Mouse (Mus musculus): ENCODE data around the gene Gipc1.
A peak's percentile ranks its signal among the peaks of the same experiment; 100 is the strongest.

Gene Gipc1

GRCm38 (mm10) chr8:83680603-83681002 is 28.1 kb downstream of the Gipc1 start:
- DNase-seq (ENCODE audit: low spot score in 2 of 2) = no peak

GRCm38 (mm10) chr8:83681099-83681498 is 28.6 kb downstream of the Gipc1 start:
- DNase-seq (ENCODE audit: low spot score in 2 of 2) = no peak

- no peak for DNase-seq (ENCODE audit: low spot score in 2 of 2)
Observed at GRCm38 (mm10) chr8:83684517-83684916, 32.0 kb downstream of the Gipc1 start.

DNA sequence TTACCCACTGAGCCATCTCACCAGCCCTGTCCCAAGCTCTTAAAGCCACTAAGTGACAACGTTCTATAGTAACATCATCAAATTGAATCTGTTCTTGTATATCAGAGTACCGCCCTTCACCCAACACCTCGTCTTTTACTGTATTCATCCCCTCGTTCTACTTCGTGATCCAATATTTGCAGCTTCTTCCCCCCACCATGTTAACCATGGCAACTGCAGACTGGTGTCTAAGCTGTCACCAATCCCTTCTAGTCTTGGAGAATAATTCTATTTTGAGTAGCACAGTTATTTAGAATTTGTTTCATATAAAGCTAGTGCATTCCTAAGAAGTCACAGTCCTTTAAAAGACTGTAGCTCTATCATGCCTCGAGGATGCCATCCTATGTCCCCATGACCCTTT is 36.8 kb downstream of the Gipc1 start:
- DNase-seq (ENCODE audit: low spot score in 2 of 2) = no peak

- DNase-seq (ENCODE audit: low spot score in 2 of 2) = peak; percentile 32 to 56
Observed at GRCm38 (mm10) chr8:83693609-83694236, 41.2 kb downstream of the Gipc1 start.

- DNase-seq (ENCODE audit: low spot score in 2 of 2) = no peak
Observed at GRCm38 (mm10) chr8:83694369-83695160, 42.1 kb downstream of the Gipc1 start.

GRCm38 (mm10) chr8:83695351-83696106 is 43.1 kb downstream of the Gipc1 start:
- no peak for DNase-seq (ENCODE audit: low spot score in 2 of 2)

DNA sequence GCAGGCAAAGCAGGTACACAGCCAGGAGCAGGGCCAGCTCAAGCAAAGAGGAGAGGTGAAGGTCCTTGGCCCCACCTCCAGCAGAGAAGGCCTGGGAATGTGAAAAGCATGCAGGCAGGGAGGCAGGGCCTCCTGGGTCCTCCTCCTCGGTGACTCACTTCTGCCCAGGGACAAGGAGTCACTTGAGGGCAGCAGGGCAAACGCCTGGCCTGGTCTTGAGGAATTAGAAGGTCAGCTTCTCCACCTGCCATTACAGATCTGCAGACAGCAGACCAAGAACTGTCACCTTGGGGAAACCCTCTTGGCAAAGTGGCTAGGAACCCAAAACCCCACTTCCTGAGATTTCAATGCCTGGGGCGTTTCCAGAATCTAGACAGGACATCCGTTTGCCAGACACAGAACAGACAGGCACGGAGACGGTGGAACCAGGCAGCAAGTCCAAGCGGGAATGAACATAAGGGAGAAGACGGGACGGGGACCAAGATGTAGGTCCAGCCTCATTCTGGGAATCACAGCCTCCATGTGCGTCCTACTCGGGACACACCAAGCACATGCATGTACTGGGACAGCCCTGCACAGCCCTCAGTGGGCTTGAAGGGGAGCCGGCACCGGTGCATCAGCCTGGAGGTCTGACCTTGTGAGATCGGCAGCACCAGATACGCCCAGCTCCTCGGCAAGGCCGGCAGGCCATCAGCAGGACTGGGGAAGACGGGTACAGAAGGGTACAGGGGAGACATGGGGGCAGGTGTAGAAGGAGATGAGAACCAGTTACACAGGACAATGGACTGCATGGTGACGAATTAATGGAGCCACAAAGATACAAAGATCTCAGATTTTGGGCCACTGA is 45.1 kb downstream of the Gipc1 start:
- DNase-seq (ENCODE audit: low spot score in 2 of 2) = peak; percentile 71 to 75

GRCm38 (mm10) chr8:83698291-83698660 is 45.8 kb downstream of the Gipc1 start:
- peak; percentile 35 to 50 for DNase-seq (ENCODE audit: low spot score in 2 of 2)

DNA sequence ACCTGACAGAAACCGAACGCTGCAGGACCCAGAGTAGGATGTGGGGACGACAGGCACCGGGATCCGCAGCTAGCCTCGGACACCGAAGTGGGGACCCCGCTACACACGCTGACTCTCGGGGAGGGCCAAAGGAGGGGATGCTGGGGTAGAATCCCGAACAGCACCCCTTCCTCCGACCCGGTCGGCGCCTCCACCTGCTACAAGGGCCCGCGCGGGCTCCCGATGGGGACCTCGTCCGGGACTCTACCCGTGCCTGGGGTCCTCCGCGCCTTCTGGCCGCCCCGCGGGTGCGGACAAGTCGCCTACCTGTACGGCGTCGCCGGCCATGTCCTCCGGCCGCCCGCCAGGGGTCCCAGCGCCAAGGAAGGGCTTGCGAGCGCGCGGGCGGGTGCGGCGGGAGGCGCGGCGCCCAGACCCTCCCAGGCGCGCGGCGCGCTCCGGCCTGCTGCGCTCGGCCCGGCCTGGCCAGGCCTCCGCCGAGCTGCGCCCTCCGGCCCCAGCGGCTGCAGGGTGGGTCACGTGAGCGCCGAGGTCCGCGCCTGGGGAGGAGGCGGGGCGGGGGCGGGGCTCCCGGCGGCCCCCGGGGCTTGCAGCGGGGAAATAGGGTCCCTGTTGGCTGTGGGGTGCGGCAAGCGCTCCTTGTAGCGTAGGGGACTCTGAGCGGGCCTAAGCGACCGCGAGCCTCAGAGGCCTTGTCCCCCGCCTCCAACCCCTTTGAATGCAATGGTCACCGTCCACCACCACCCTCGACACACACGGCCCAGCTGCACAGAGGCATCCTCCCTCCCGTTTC is 46.4 kb downstream of the Gipc1 start, which contains the start of gene Pkn1:
TSS of gene Pkn1 (minus strand) at position 519 of the 793 bp plus-strand sequence.
- DNase-seq (ENCODE audit: low spot score in 2 of 2) = peak; percentile 83 to 85

GRCm38 (mm10) chr8:83699566-83699965 is 47.1 kb downstream of the Gipc1 start:
- peak in 1 of 2 experiments; percentile 19 for DNase-seq (ENCODE audit: low spot score in 2 of 2)

GRCm38 (mm10) chr8:83700423-83701085 is 48.1 kb downstream of the Gipc1 start:
- no peak for DNase-seq (ENCODE audit: low spot score in 2 of 2)

- no peak for DNase-seq (ENCODE audit: low spot score in 2 of 2)
Observed at GRCm38 (mm10) chr8:83703426-83703825, 50.9 kb downstream of the Gipc1 start.

DNA sequence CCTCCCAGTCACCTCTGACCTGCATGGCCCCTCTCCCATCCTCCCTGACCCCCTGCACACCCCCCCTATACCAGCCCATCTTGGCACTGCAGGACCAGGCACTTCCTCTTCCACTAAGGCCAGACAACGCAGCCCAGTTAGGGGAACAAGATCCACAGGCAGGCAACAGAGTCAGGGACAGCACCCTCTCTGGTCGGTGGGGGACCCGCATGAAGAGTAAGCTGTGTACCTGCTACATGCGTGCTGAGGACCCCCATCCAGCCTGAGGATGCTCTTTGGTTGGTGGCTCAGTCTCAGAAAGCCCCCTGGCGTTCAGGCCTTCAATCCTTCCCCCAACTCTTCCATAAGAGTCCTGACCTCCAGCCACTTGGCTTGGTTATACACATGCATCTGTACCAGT is 53.9 kb downstream of the Gipc1 start:
- no peak for DNase-seq (ENCODE audit: low spot score in 2 of 2)

DNA sequence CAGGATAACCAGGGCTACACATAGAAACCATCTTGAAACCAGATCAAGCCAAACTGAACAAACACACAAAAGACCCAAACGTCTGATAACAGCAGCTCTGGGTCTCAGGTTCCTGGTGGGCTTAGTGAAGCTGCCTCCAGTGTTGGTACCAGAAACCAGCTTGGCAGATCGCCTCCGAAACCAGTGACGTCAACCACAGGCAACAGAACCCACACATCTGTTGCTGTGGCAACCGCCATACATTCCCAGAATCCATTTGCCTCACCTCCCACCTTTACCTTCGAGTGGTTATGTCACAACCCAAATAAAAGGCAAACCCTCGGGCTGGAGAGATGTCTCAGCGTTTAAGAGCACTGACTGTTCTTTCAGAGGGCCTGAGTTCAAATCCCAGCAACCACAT is 55.1 kb downstream of the Gipc1 start:
- no peak for DNase-seq (ENCODE audit: low spot score in 2 of 2)
